22 mouse cellular contexts compared by ENCODE assay signal in genomic region chr4:82378050-82378449, GRCm38 (mm10).
DNase-seq lines count a peak whose midpoint lies in the region; ATAC-seq and TF ChIP-seq lines count a peak whose summit lies in the region.
"Had no signal": no experiment of that assay in that cellular context is flagged by ENCODE, and none has a peak within 500 bp of the region (broad histone marks: within the 10 kb centered on the region; RNA-seq: fewer than 3 reads in every experiment).

No protein-coding gene starts in this region.

- H3K4me2 ChIP-seq in heart, embryonic 11.5 days, result no peak overlapping the region
- no peak overlapping the region for H3K4me2 ChIP-seq in heart, embryonic 13.5 days
- H3K4me2 ChIP-seq in liver, embryonic 12.5 days, result no peak overlapping the region
- H3K4me2 ChIP-seq in midbrain, embryonic 11.5 days, result no peak overlapping the region
- H3K4me2 ChIP-seq in midbrain, embryonic 15.5 days, result no peak overlapping the region

- H3K9ac ChIP-seq in heart, embryonic 11.5 days (ENCODE audit: low read depth, low read length), result no peak overlapping the region
- no peak overlapping the region for H3K9ac ChIP-seq in heart, embryonic 13.5 days
- H3K9ac ChIP-seq in liver, adult 2 months (ENCODE audit: low read depth, low read length), result no peak overlapping the region
- no peak overlapping the region for H3K9ac ChIP-seq in liver, embryonic 12.5 days
- no peak overlapping the region for H3K9ac ChIP-seq in midbrain, embryonic 11.5 days (ENCODE audit: low read length)
- H3K9ac ChIP-seq in midbrain, embryonic 15.5 days, result no peak overlapping the region

- TF ChIP-seq CTCF in liver, adult 2 months (IDR thresholded peaks at IDR 0.05; ENCODE audit: low read depth, low read length), result no peak

- peaks cover 5% of the 10 kb centered on the region; the same call in 1 of the 2 replicates for H3K36me3 ChIP-seq in heart, embryonic 11.5 days (ENCODE audit: control insufficient read depth, insufficient read depth, low read length)
- H3K36me3 ChIP-seq in heart, embryonic 13.5 days, result peaks cover 25% of the 10 kb centered on the region
- H3K36me3 ChIP-seq in liver, adult 2 months (ENCODE audit: control insufficient read depth, insufficient read depth, low read length), result no peaks in the 10 kb centered on the region
- no peaks in the 10 kb centered on the region for H3K36me3 ChIP-seq in liver, embryonic 12.5 days
- no peaks in the 10 kb centered on the region for H3K36me3 ChIP-seq in midbrain, embryonic 11.5 days (ENCODE audit: control insufficient read depth, insufficient read depth, low read length)
- H3K36me3 ChIP-seq in midbrain, embryonic 15.5 days (replicated peaks), result no peaks in the 10 kb centered on the region
- H3K36me3 ChIP-seq: G1E had no signal

- peaks cover 9% of the 10 kb centered on the region for H3K4me1 ChIP-seq in heart, embryonic 11.5 days (ENCODE audit: control insufficient read depth, insufficient read depth, low read length)
- H3K4me1 ChIP-seq in heart, embryonic 13.5 days, result peaks cover 61% of the 10 kb centered on the region
- peaks cover 17% of the 10 kb centered on the region for H3K4me1 ChIP-seq in liver, adult 2 months (ENCODE audit: control insufficient read depth, insufficient read depth, low read length)
- no peaks in the 10 kb centered on the region for H3K4me1 ChIP-seq in liver, embryonic 12.5 days
- H3K4me1 ChIP-seq in midbrain, embryonic 11.5 days (ENCODE audit: control insufficient read depth, insufficient read depth, low read length), result no peaks in the 10 kb centered on the region
- H3K4me1 ChIP-seq in midbrain, embryonic 15.5 days, result 0 out of 2 replicates have a peak, but pooled peaks cover 3% of the 10 kb centered on the region

- no peak for TF ChIP-seq POLR2A in liver, adult 2 months (IDR thresholded peaks at IDR 0.05; ENCODE audit: extremely low read depth, insufficient read depth, low read length)

- DNase-seq in heart, adult 11 months, result peak; percentile 61
- no peak for DNase-seq in heart, adult 18-20 months
- peak; percentile 76 for DNase-seq in liver, adult 2 months (ENCODE audit: extremely low read depth, low read depth, low spot score)
- DNase-seq in midbrain, embryonic 11.5 days (ENCODE audit: low spot score, missing footprints), result peak; percentile 14
- DNase-seq: adrenal gland, adult 2 months; adrenal gland, adult 8-10 months; adrenal gland, postnatal 10 days; adrenal gland, postnatal 14 days; adrenal gland, postnatal 25 days; adrenal gland, postnatal 36 days; B cell, adult 2 months; cerebellum, adult 11 months; cerebellum, adult 11-12 months had no signal

- no peaks in the 10 kb centered on the region for H3K27me3 ChIP-seq in heart, embryonic 11.5 days (ENCODE audit: control insufficient read depth, insufficient read depth, low read length)
- no peaks in the 10 kb centered on the region for H3K27me3 ChIP-seq in heart, embryonic 13.5 days (replicated peaks)
- no peaks in the 10 kb centered on the region for H3K27me3 ChIP-seq in liver, adult 2 months (ENCODE audit: control insufficient read depth, insufficient read depth, low read length)
- no peaks in the 10 kb centered on the region for H3K27me3 ChIP-seq in liver, embryonic 12.5 days (replicated peaks)
- no peaks in the 10 kb centered on the region for H3K27me3 ChIP-seq in midbrain, embryonic 11.5 days (ENCODE audit: control insufficient read depth, insufficient read depth, low read length)
- H3K27me3 ChIP-seq in midbrain, embryonic 15.5 days (replicated peaks), result no peaks in the 10 kb centered on the region
- H3K27me3 ChIP-seq: CH12.LX, Patski had no signal

- H3K27ac ChIP-seq in heart, embryonic 11.5 days (ENCODE audit: low read depth, low read length), result no peak overlapping the region
- H3K27ac ChIP-seq in heart, embryonic 13.5 days (replicated peaks), result 0 out of 2 replicates have a peak overlapping the region, but pooled peaks have one; percentile 4
- no peak overlapping the region for H3K27ac ChIP-seq in liver, adult 2 months (replicated peaks; ENCODE audit: insufficient read depth, low read depth, low read length)
- no peak overlapping the region for H3K27ac ChIP-seq in liver, embryonic 12.5 days
- H3K27ac ChIP-seq in midbrain, embryonic 11.5 days (ENCODE audit: low read depth, low read length), result no peak overlapping the region
- H3K27ac ChIP-seq in midbrain, embryonic 15.5 days, result no peak overlapping the region

- no peak overlapping the region for H3K4me3 ChIP-seq in heart, embryonic 11.5 days (ENCODE audit: low read depth, low read length)
- H3K4me3 ChIP-seq in heart, embryonic 13.5 days, result no peak overlapping the region
- no peak overlapping the region for H3K4me3 ChIP-seq in liver, adult 2 months (ENCODE audit: insufficient read depth, low read depth, low read length)
- H3K4me3 ChIP-seq in liver, embryonic 12.5 days, result no peak overlapping the region
- no peak overlapping the region for H3K4me3 ChIP-seq in midbrain, embryonic 11.5 days (ENCODE audit: low read depth, low read length)
- H3K4me3 ChIP-seq in midbrain, embryonic 15.5 days, result no peak overlapping the region

- ATAC-seq in heart, embryonic 11.5 days (replicated peaks; ENCODE audit: insufficient number of reproducible peaks, low FRiP score, low TSS enrichment), result no peak
- ATAC-seq in heart, embryonic 13.5 days (ENCODE audit: extremely low read depth, insufficient number of reproducible peaks, low FRiP score, low TSS enrichment), result no peak
- no peak for ATAC-seq in liver, embryonic 12.5 days
- no peak for ATAC-seq in midbrain, embryonic 11.5 days (ENCODE audit: low FRiP score)
- no peak for ATAC-seq in midbrain, embryonic 15.5 days (replicated peaks)
- ATAC-seq: activated CD4-positive, CD25-positive, alpha-beta regulatory T cell, adult 4 months; CD4-positive, CD25-positive, alpha-beta regulatory T cell, adult 4 months; Patski had no signal

- 82% methylated on average over 3 of the region's 3 CpGs for WGBS in heart, embryonic 11.5 days (ENCODE audit: insufficient replicate concordance)
- WGBS in heart, embryonic 13.5 days, result 88% methylated on average over 3 of the region's 3 CpGs
- 56% methylated on average over 3 of the region's 3 CpGs for WGBS in liver, adult 2 months
- WGBS in liver, embryonic 12.5 days (ENCODE audit: insufficient replicate concordance), result 82% methylated on average over 3 of the region's 3 CpGs
- WGBS in midbrain, embryonic 11.5 days, result 97% methylated on average over 3 of the region's 3 CpGs
- WGBS in midbrain, embryonic 15.5 days, result 96% methylated on average over 3 of the region's 3 CpGs

- H3K79me2 ChIP-seq in liver, adult 2 months (ENCODE audit: control insufficient read depth, insufficient read depth, low read length), result peaks cover 25% of the 10 kb centered on the region

- no peaks in the 10 kb centered on the region for H3K9me3 ChIP-seq in heart, embryonic 11.5 days (replicated peaks; ENCODE audit: control insufficient read depth, low read length)
- H3K9me3 ChIP-seq in heart, embryonic 13.5 days, result no peaks in the 10 kb centered on the region
- no peaks in the 10 kb centered on the region for H3K9me3 ChIP-seq in liver, embryonic 12.5 days (replicated peaks)
- H3K9me3 ChIP-seq in midbrain, embryonic 11.5 days (ENCODE audit: control insufficient read depth, low read length), result no peaks in the 10 kb centered on the region
- no peaks in the 10 kb centered on the region for H3K9me3 ChIP-seq in midbrain, embryonic 15.5 days

Comparison
In these comparisons a context has a peak if more than half of its experiments do, and no peak if none do; other contexts are left out.
1. DNase-seq: peak in heart, adult 11 months (single experiment), liver, adult 2 months (single experiment) and midbrain, embryonic 11.5 days (single experiment); none in heart, adult 18-20 months (0 of 2).